Mouse (Mus musculus) megakaryocyte, adult 5-6 weeks (primary cell): ENCODE measurements around the gene Umps. TPM values are rescaled to one million over a fixed set of nuclear protein-coding genes. Genes with fewer than 3 reads are reported as not detected.

Source experiments
- ATAC-seq: 2 replicates; pipeline ENCODE4 v1.8.0; 2016; ENCODE audit warnings: mild to moderate bottlenecking, inconsistent platforms; ENCODE audit not compliant: poor library complexity, severe bottlenecking
- total RNA-seq, 2 experiments: library from RNA; stranded (forward) in 1 of 2; stranded (reverse) in 1 of 2; fragments of 153-499, 151-499 nt in 1 of 2; fragments of 221-1000, 200-1000 nt in 1 of 2; gene quantifications; 2 replicates each; pipeline versions ENCODE4 v1.2.3 to v1.2.4; 2015 to 2017

Umps gene
- total RNA-seq, 2 experiments from 2014 or later: 23.1 to 35.9 TPM

DNA sequence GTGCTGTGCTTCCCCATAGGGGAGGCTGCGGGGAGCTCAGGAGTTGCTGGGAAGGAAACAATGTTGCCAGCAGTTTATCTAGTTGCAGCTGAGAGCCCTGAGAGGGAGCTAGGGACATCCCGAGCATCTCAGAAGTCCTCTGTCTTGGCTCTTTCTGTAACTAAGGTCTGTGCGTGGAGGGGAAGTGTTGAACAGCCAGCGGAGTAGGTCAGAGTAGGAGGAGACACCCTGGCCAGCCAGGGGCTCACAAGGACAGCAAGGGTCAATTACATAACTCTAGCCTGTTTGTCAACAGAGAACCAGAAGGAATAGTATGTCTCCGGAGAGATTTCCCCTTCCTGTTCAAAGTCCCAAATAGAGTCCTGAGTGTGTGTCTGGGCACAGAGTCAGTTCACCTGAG lies 34.7 kb downstream of the Umps start:
- no peak for ATAC-seq

DNA sequence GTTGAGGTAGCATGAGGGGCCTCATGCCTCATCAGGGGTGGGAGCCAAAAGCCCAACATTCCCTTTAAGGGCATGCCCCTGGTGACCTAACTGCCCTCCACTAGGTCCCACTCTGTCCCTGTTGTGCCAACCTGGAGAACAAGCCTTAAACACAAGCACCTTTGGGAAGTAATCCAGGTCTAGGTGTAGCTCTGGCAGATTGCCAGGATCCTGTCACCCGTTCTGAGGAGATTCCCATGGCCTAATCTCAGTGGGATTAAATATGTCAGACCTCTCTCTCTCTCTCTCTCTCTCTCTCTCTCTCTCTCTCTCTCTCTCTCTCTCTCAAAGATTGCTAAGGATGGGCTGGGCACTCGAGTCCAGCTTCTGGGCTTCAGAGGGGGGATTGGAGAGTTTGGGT lies 35.2 kb downstream of the Umps start:
- no peak for ATAC-seq

DNA sequence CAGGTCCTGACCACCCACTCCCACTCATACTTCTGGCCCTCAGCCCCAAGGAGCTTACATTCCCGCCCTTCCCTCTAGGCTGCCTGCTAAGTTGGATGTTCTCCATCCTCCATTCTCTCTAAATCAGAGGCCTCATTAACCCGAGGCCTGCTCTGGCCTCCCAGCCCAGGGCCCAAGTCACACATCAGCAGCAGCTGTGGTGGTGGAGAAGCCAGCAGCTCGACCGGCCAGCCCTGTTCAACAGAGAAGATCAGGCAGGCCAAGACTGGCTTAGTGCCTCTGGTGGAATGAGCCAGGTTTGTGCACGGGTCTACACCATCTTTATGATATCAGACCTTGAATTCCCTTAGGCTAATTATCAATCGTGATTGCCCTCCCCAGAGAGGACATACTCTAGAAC lies 36.1 kb downstream of the Umps start:
- ATAC-seq: no peak

DNA sequence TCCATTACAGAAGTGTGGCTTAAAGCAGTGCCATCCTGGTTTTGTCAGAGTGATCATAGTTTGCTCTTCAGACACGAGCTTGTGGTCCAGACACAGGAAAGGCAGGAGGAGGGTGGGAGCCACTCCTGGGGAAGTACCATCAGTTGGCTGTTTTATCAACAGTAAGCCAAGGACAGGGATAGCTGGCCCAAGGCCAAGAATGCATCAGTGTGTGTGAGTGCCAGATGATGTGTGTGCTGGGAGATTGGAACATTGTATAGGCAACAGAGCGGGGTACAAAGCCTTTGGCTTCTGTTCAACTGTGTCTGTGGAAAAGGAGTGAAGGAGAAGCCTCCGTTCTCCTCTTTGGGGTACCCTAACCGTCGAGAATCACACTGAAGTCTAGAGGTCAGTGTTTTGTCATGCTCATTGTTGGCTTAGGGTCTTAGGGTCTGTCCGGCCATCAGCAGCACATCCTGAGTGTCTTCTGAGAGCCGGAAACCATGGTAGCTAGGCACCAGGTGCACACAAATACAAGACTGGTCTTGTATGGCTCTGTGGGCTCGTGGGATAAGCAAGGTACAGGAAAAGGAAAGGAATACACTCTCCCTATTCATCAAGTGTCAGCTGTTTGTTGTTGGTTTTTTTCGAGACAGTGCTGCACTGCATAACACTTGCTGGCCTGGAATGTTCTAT lies 37.9 kb downstream of the Umps start:
- ATAC-seq: no peak

DNA sequence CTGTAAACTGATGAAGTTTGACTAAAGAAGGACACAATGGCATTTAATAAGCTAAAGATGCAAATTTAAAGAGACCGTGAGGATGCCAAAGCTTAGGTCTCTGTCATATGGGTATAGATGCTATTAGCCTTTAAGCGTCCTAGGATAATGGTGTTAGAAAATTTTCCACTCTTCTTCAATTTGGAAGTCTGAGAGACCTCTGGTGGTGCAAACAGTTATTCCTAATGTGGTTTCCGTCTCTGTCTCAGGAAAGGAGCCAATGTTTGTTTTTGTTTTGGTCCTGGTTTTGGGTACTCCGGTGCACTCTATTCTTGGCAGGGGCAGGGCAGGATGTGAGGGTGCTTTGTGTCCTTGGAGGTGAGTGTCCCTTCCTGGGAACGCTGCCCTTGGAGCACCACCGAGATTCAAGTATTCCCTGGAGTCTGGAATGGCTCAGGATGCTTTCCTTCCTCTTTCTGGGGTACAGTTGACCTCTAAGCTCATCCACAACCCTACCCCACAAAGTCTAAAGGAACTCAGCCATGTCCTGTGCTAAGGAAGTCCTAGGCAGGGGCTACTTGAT lies 39.5 kb downstream of the Umps start:
- ATAC-seq: no peak

DNA sequence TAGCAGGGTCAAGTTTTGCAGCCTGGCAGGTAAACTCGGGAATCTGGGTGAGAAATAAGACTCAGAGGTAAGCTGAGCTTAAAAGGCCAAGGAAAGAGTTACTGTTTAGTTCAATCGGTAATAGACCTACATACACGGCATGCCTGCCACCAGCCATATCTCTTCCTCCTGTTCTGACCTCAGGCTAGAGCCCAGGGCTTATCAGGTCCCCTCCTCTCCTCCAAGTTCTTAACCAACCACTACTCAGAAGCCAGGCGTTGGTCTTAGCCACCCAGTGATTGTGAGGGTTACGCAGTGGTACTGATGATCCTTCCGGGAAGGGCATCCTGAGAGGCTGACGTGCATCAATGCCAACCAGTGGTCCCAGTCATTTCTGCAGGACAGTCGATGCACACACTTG lies 43.1 kb downstream of the Umps start:
- ATAC-seq: no peak

DNA sequence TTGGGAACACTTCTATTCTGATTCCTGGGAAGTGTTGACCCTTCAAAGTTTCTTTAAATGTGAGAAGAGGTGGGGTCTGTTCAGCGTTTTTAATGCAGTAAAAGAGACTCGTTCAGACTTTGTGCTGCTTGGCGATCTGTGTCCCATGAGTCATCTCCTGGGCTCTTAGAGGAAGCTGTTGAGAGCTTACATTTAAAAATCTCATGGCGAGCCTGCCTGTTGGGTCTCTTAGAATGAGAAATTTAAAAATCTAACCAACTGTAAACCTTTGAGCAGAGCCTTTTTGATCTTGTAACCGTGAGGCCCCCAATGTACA lies 43.9 kb downstream of the Umps start:
- ATAC-seq: no peak

DNA sequence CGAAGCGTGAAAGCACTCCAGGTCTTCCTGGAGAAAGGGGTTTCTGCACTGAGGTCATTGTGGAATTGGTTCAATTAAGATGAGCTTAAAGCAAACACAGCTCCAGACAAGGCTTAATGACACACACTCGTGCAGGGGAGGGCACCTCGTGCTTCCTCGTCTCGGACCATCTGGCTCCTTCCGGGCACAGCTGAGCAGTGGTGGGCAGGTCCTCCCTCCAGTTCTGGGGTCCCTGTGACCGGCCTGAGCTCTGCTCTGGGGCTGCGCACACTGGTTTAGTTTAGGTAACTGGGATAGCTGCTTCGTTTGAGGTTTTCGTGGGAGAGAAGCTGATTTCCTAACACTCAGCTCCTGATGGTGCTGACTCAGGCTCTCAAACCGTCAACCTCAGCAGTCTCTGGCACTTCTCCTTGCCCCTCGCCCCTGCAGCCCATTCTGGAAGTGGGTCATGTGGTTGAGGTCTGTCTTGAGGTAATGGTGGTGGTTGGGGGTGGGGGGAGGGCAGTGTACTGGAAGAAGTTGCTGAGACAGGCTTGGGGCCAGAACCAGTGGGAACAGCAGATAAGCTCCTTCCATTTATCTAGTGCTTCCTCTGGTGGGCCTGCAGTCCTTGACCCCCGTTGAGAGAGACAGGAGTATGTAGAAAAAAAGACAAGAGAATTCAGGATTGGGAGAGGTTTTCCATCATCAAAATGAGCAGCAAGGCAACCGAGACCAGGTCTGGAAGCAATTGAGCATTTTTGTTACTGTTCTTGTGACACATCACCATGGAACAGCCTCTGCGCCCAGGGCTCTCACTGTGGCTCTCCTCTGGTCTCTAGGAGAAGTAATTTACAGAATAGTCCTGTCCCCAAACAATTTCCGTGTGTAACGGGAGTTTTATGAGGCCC lies 44.5 kb downstream of the Umps start:
- peak; percentile 74 for ATAC-seq

DNA sequence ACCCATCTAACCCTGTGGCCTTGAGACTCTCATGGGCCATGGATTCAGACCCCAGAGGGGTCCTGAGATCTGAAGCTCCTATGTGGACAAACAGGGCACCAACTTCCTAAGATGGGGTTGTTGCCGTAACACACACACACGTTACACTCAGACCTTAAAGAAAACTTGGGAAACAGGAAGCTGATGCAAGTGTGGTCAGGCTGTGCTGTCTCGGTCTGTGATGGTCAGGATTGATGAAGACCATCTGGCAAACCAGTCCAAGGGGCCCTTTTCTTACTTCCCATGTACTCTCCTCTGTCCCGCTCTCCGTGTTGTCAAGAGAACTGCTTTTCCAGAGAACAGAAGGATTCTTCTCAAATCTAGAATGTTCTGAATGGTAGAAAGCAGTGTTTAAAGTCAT lies 45.3 kb downstream of the Umps start:
- ATAC-seq: peak; percentile 56

DNA sequence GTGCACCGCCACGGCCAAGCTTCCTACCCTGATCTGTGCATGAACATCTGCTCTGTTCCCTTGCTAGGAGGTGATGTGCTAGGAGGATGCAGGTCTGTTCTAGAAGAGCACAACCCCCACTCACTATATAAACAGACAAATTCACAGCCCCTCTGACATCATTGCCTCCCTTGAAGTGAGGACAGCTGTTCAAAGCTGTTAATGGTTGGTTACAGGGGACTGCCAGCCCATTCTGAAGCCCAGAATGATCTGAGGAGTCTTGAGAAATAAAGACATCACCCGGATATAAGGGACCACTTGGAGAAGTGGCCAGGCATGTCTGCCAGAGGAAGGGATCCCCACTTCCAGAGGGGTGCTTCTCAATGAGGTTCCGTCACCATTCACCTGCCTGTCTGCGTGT lies 48.9 kb downstream of the Umps start:
- no peak for ATAC-seq

DNA sequence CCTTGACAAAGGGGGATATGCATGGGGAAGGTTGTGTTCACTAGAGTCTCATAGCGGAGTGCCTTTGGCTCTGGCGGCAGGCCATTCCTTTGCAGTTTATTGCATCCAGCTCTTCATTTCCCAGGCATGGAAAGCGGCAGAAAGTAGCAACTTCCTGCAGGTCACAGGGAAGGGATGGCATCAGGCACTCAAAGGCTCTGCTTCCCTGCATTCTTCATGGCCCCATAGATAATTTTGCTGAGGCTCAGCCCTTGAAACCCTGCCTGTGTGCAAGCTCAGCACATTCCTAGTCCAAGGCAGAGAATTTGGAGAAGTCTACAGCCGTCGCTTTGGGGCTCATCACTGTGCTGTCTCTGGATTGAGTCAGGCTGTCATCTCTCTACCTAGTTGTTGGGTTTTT lies 49.4 kb downstream of the Umps start:
- no peak for ATAC-seq

DNA sequence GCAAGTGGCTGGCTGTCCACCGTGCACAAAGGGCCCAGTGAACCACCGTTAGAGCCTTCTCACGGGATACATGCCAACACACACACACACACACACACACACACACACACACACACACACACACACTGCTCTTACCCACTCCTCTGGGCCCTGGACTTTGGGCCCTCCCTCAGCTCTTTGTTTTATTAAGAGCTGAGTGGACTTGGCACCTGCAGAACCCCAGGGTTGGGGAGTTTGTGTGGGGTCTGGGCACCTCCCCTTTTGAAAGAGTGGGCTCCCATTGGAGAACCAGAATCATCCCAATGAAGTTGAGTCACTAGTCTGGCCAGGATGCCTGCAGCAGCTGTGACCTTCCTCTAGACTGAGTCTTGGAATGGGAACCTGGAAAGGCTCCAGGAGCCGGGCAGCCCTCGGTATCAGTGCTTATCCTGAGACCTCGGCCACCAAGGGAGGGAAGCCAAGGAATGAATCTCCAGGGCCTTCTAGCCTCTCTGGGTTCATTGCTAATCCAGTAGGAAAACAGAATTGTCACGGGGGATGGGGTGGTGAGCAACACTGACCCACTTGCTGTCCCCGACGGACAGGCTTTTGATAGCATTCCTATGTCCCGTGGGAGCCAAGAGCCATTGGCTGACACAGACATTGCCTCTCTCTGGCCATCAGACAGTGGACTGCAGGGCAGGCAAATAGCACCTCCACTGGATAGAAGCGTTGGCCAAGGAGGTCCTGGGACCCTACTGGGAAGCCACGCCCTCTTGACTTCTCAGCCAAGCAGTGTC lies 50.2 kb downstream of the Umps start:
- ATAC-seq: no peak

DNA sequence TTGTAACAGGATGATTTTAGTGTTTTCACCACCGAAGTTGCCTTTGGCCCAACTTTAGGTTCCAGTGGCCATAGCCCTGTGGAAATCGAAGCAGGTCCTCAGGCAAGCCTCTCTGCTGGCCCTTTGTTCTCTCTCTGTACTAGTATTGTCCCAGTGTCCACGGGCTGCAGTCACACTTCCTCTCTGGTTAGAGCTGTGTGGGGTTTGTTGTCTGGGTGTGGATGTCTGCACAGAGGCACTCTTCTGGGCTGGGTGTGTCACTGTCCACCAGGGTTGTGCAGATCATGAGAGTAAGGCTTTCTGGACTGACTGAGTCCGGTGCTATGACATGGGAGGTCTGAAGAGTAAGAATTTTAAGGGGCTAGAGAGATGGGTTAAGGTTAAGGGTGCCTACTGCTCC lies 51.8 kb downstream of the Umps start:
- ATAC-seq: peak; percentile 90

DNA sequence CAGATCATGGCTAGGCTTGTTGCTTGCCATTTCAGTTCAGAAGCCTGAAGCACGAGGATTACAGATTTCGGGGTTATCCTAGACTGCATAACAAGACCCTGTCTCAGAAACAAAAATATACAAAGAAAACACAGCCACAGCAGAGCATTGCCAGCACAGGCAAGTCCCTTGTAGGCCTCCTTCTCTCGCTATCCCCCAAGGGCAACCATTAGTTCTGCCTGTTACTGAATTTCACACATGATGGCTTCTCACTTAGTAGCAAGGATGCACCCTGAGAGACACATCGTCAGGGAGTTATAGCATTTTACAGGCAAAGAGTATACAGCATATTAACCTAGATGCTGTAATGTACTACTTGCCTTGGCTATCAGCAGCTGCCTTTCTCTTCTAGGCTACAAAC lies 58.6 kb downstream of the Umps start:
- no peak for ATAC-seq

Other genes with a start within 250 kb of the Umps start
- 1.2 and 2.1 TPM in 2 replicates for gene Muc13, start 173.0 kb downstream of the Umps start, total RNA-seq (2015)
- gene Muc13, start 173.0 kb downstream of the Umps start, total RNA-seq (2017): 0.81 and 1.8 TPM in 2 replicates
- gene Itgb5, start 137.4 kb downstream of the Umps start, total RNA-seq (2015): 11.8 and 15.2 TPM in 2 replicates
- gene Itgb5, start 137.4 kb downstream of the Umps start, total RNA-seq (2017): 17.2 and 20.8 TPM in 2 replicates